In the genomic region with DNA sequence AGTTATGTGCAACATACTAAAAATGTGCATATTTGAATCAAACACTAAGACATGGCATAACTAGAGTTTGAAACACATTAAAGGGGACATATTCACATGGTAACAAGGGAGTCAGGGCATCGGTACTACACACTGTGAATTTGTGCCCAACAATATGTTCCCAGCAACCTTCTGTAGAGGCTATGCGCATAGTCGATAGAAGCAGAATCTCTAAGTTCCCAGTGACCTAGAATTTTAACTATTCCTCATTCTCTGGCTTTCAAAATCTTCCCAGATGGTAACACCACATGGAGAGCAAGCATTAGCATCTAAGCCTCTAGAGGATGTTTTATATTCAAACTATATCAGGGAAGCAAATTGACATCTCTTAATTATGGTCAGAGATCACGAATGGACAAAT, we compare ENCODE assay signal across 21 mouse cellular contexts.
DNase-seq lines count a peak whose midpoint lies in the region; ATAC-seq and TF ChIP-seq lines count a peak whose summit lies in the region.
"Had no signal": no experiment of that assay in that cellular context is flagged by ENCODE, and none has a peak within 500 bp of the region (broad histone marks: within the 10 kb centered on the region; RNA-seq: fewer than 3 reads in every experiment).

No protein-coding gene starts in this region.

- TF ChIP-seq CTCF in kidney, adult 2 months (conservative IDR thresholded peaks at IDR 0.05; ENCODE audit: insufficient read depth, insufficient read length, low read depth, low read length) = no peak

- no peaks in the 10 kb centered on the region for H3K36me3 ChIP-seq in forebrain, embryonic 16.5 days (ENCODE audit: control insufficient read depth, insufficient read depth)
- H3K36me3 ChIP-seq in forebrain, embryonic 12.5 days (replicated peaks) = no peaks in the 10 kb centered on the region
- no peaks in the 10 kb centered on the region for H3K36me3 ChIP-seq in hindbrain, embryonic 14.5 days (replicated peaks; ENCODE audit: control insufficient read depth, insufficient read depth)
- no peaks in the 10 kb centered on the region for H3K36me3 ChIP-seq in hindbrain, embryonic 10.5 days
- H3K36me3 ChIP-seq in kidney, adult 2 months (ENCODE audit: control insufficient read depth, insufficient read depth, low read length) = no peaks in the 10 kb centered on the region
- H3K36me3 ChIP-seq: embryonic facial prominence, embryonic 10.5 days; G1E; heart, embryonic 12.5 days had no signal

- ATAC-seq in forebrain, embryonic 16.5 days = peak; percentile 52; the same call in 1 of the 2 replicates
- no peak for ATAC-seq in forebrain, embryonic 12.5 days (ENCODE audit: low FRiP score)
- ATAC-seq in hindbrain, embryonic 14.5 days (ENCODE audit: low FRiP score) = no peak
- ATAC-seq: CD4-positive, CD25-positive, alpha-beta regulatory T cell, adult 4 months; forebrain, embryonic 14.5 days; hindbrain, embryonic 16.5 days; inflammation-experienced regulatory T-cells, adult 6 months had no signal

- H3K4me2 ChIP-seq in forebrain, embryonic 16.5 days (ENCODE audit: low read length) = no peak overlapping the region
- no peak overlapping the region for H3K4me2 ChIP-seq in forebrain, embryonic 12.5 days
- no peak overlapping the region for H3K4me2 ChIP-seq in hindbrain, embryonic 14.5 days (replicated peaks)
- H3K4me2 ChIP-seq: heart, embryonic 12.5 days had no signal

- no peak for TF ChIP-seq POLR2A in kidney, adult 2 months (IDR thresholded peaks at IDR 0.05; ENCODE audit: low read depth, low read length)

- DNase-seq in hindbrain, embryonic 14.5 days (ENCODE audit: low spot score) = peak; percentile 10
- DNase-seq in hindbrain, embryonic 10.5 days (ENCODE audit: low spot score) = no peak
- peak; percentile 10 for DNase-seq in layer of hippocampus, adult 9-11 months
- DNase-seq in layer of hippocampus, adult 9-10 months (ENCODE audit: low spot score) = no peak
- DNase-seq in kidney, adult 2 months = no peak
- DNase-seq: adrenal gland, adult 8-10 months; adrenal gland, postnatal 36 days; B cell, adult 2 months; cerebellum, adult 2 months; cerebellum, postnatal 10 days; gastrocnemius, postnatal 14 days; heart, adult 2 months had no signal

- H3K4me3 ChIP-seq in forebrain, embryonic 16.5 days (replicated peaks; ENCODE audit: low read length) = no peak overlapping the region
- no peak overlapping the region for H3K4me3 ChIP-seq in forebrain, embryonic 12.5 days (replicated peaks)
- H3K4me3 ChIP-seq in hindbrain, embryonic 14.5 days (replicated peaks; ENCODE audit: low read length) = no peak overlapping the region
- no peak overlapping the region for H3K4me3 ChIP-seq in hindbrain, embryonic 10.5 days
- no peak overlapping the region for H3K4me3 ChIP-seq in kidney, adult 2 months (ENCODE audit: insufficient read depth, low read depth, low read length)
- H3K4me3 ChIP-seq: embryonic facial prominence, embryonic 10.5 days; heart, adult 2 months; heart, embryonic 12.5 days had no signal

- 71% methylated on average over 4 of the region's 4 CpGs for WGBS in forebrain, embryonic 16.5 days
- WGBS in forebrain, embryonic 12.5 days = 89% methylated on average over 4 of the region's 4 CpGs
- WGBS in hindbrain, embryonic 14.5 days = 85% methylated on average over 4 of the region's 4 CpGs
- WGBS in hindbrain, embryonic 10.5 days = 89% methylated on average over 4 of the region's 4 CpGs
- 89% methylated on average over 4 of the region's 4 CpGs for WGBS in kidney, adult 2 months

- no peaks in the 10 kb centered on the region for H3K4me1 ChIP-seq in forebrain, embryonic 16.5 days (replicated peaks; ENCODE audit: control insufficient read depth, insufficient read depth, low read length)
- no peaks in the 10 kb centered on the region for H3K4me1 ChIP-seq in forebrain, embryonic 12.5 days
- H3K4me1 ChIP-seq in hindbrain, embryonic 14.5 days (replicated peaks; ENCODE audit: control insufficient read depth, insufficient read depth, low read length) = no peaks in the 10 kb centered on the region
- no peaks in the 10 kb centered on the region for H3K4me1 ChIP-seq in hindbrain, embryonic 10.5 days (replicated peaks)
- no peaks in the 10 kb centered on the region for H3K4me1 ChIP-seq in kidney, adult 2 months (ENCODE audit: control insufficient read depth, insufficient read depth, low read length)
- H3K4me1 ChIP-seq: embryonic facial prominence, embryonic 10.5 days; heart, embryonic 12.5 days had no signal

- H3K9me3 ChIP-seq in forebrain, embryonic 16.5 days (ENCODE audit: control insufficient read depth, low read length) = no peaks in the 10 kb centered on the region
- H3K9me3 ChIP-seq in forebrain, embryonic 12.5 days = no peaks in the 10 kb centered on the region
- H3K9me3 ChIP-seq in hindbrain, embryonic 14.5 days (ENCODE audit: control insufficient read depth, low read length) = no peaks in the 10 kb centered on the region
- H3K9me3 ChIP-seq in hindbrain, embryonic 10.5 days = no peaks in the 10 kb centered on the region
- H3K9me3 ChIP-seq: embryonic facial prominence, embryonic 10.5 days; G1E; heart, embryonic 12.5 days had no signal

- H3K9ac ChIP-seq in forebrain, embryonic 16.5 days (replicated peaks; ENCODE audit: low read depth, low read length) = no peak overlapping the region
- H3K9ac ChIP-seq in forebrain, embryonic 12.5 days = no peak overlapping the region
- H3K9ac ChIP-seq in hindbrain, embryonic 14.5 days = no peak overlapping the region
- H3K9ac ChIP-seq: heart, embryonic 12.5 days had no signal

- H3K27me3 ChIP-seq in forebrain, embryonic 16.5 days (replicated peaks; ENCODE audit: control insufficient read depth, insufficient read depth, low read length) = no peaks in the 10 kb centered on the region
- H3K27me3 ChIP-seq in forebrain, embryonic 12.5 days = no peaks in the 10 kb centered on the region
- H3K27me3 ChIP-seq in hindbrain, embryonic 14.5 days (ENCODE audit: control insufficient read depth, insufficient read depth, low read length) = no peaks in the 10 kb centered on the region
- H3K27me3 ChIP-seq in hindbrain, embryonic 10.5 days (ENCODE audit: insufficient read depth, poor library complexity, severe bottlenecking) = no peaks in the 10 kb centered on the region
- no peaks in the 10 kb centered on the region for H3K27me3 ChIP-seq in kidney, adult 2 months (replicated peaks; ENCODE audit: control insufficient read depth, insufficient read depth, low read length)
- H3K27me3 ChIP-seq: heart, embryonic 12.5 days had no signal

- H3K27ac ChIP-seq in forebrain, embryonic 16.5 days (ENCODE audit: low read length) = no peak overlapping the region
- no peak overlapping the region for H3K27ac ChIP-seq in forebrain, embryonic 12.5 days
- no peak overlapping the region for H3K27ac ChIP-seq in hindbrain, embryonic 14.5 days
- no peak overlapping the region for H3K27ac ChIP-seq in hindbrain, embryonic 10.5 days
- H3K27ac ChIP-seq in kidney, adult 2 months (ENCODE audit: insufficient read depth, low read depth, low read length) = no peak overlapping the region
- H3K27ac ChIP-seq: embryonic facial prominence, embryonic 10.5 days; heart, adult 2 months had no signal

Comparison
In these comparisons a context has a peak if more than half of its experiments do, and no peak if none do; other contexts are left out.
1. DNase-seq: peak in hindbrain, embryonic 14.5 days (single experiment) and layer of hippocampus, adult 9-11 months (single experiment); none in hindbrain, embryonic 10.5 days (single experiment), layer of hippocampus, adult 9-10 months (single experiment) and kidney, adult 2 months (single experiment).